Mouse (Mus musculus): Measurements from ENCODE around the gene Ift81. TPM values are rescaled to one million over a fixed set of nuclear protein-coding genes. Genes with fewer than 3 reads are reported as not detected.
"Not testable (repeated sequence)": the region's sequence is repeated elsewhere in the genome, so short reads cannot be mapped to it uniquely, and the experiment has no call there.

Ift81 gene
- polyA plus RNA-seq (2015; fragmentation: Nextera tagmentation; extraction: Ambion mirVana): 70.2 and 70.7 TPM in 2 replicates

DNA sequence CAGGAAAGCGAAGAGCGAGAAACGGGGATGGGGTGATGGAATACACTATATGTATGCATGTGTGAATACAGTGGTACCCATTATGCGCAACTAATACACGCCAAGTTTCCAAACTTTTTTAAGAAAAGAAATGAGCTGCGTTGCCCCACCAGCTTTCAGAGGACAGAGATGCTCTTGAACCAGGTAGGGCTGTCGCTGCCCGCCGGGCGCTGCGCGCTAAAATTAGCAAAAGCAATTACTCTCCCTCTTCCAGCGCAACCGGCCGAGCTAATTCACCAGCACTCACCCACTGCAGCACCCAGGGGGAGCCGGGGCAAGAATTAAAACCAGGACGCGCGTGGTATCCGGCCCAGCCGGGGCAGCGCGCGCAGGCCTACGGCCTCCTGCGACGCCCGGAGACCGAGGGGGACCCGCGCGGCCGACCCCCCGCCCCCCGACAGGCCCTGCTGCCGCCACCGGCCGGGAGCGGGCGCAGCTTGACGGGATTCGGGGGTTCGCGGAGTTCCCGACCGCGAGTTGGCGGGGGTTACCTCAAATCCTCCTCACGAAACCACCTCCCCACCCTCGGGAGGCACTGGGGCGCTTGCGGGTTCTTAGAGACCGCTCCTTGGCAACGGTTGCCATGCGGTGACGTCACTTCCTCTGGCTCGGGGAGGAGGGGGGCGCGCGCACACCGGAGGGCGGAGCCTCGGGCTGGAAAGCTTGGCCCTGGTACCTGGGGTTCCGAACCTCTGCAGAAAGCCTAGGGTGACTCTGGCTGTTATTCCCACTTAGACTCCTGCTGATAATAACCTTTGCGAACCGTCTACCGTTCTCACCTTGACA lies at the start of gene Ift81:
Ift81 (minus strand) TSS at position 611 of the 825 bp plus-strand sequence.
- Histone ChIP-seq H3K4me2 (peak within 1 kb of the TSS; percentile 67), H3K27me3 (no peaks in the 10 kb centered on the region), H3K27ac (peak within 1 kb of the TSS; percentile 91), H3K36me3 (peaks cover 9% of the 10 kb centered on the region), H3K4me1 (replicated peaks) (peaks cover 24% of the 10 kb centered on the region), H3K4me3 (peak within 1 kb of the TSS; percentile 71), H3K9ac (peak within 1 kb of the TSS; percentile 94), H3K9me3 (no peaks in the 10 kb centered on the region)
- 2% methylated on average over 67 of the region's 67 CpGs for WGBS
- ATAC-seq (ENCODE audit: low FRiP score): peak; percentile 96

DNA sequence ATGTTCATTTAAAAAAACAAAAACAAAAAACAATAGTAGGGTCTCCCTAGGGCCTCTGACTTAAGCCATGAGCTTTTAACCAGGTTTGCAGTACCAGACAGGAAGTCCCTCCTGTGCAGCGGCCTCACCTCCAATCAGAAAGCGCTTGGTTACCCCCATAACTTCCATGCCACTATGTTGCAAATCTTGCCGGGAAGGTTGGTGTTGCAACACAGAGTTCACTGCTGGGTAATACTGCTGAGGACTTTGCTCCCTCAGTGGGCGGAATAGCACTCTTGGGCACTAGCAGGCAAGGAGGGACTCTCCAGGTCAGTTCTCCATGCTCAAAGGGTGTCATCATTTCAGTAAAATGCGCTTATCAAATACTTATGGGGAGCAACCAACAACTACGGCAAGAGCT lies 48.2 kb upstream of the Ift81 start:
- Histone ChIP-seq H3K9me3 (no peaks in the 10 kb centered on the region), H3K4me3 (no peak overlapping the region), H3K27ac (no peak overlapping the region), H3K9ac (no peak overlapping the region), H3K4me2 (no peak overlapping the region), H3K36me3 (no peaks in the 10 kb centered on the region), H3K4me1 (replicated peaks) (no peaks in the 10 kb centered on the region), H3K27me3 (no peaks in the 10 kb centered on the region)
- WGBS: 98% methylated on average over 6 of the region's 6 CpGs
- ATAC-seq (ENCODE audit: low FRiP score): no peak

DNA sequence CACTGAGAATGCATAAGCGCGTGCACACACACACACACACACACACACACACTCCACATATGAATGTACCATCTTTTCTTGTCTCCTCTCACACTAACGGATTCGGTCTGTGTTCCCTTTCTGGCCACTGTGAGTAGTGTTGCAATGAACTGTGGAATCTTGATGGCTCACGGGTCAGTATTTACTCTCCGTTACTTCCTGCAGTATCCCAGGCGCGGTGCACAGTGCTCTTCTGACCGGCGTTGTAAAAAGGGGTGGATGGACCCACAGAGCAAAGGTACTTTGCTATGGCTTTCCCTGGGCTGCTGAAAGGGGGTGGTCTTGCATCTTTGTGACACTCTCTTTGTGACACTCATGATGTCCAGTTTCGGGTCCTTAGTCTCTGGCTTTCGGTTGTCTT lies 42.5 kb upstream of the Ift81 start:
- no peak overlapping the region for H3K4me3 ChIP-seq
- no peaks in the 10 kb centered on the region for H3K9me3 ChIP-seq
- ATAC-seq (ENCODE audit: low FRiP score): no peak
- 91% methylated on average over 12 of the region's 12 CpGs for WGBS
- no peak overlapping the region for H3K9ac ChIP-seq
- no peaks in the 10 kb centered on the region for H3K36me3 ChIP-seq
- no peak overlapping the region for H3K27ac ChIP-seq
- no peak overlapping the region for H3K4me2 ChIP-seq
- H3K4me1 ChIP-seq (replicated peaks): peaks cover 27% of the 10 kb centered on the region
- no peaks in the 10 kb centered on the region for H3K27me3 ChIP-seq

DNA sequence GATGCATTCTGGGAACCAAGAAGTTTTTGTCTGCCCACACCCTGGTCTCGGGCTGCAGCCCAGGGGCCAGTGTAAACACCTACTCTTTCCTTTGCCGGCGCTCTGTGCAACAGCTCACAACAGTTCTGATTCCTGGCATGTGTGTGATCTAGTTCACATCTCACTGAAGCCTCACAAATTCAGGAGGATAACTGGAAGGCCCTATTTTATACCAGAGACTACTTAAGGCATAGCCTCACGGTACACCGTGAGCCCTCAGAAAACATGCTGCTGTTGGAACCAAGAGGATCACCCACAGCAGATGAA lies 39.9 kb upstream of the Ift81 start:
- H3K4me2 ChIP-seq: 0 out of 2 replicates have a peak overlapping the region, but pooled peaks have one; percentile 6
- WGBS: 39% methylated on average over 5 of the region's 5 CpGs
- no peaks in the 10 kb centered on the region for H3K36me3 ChIP-seq
- peaks cover 27% of the 10 kb centered on the region for H3K4me1 ChIP-seq (replicated peaks)
- no peaks in the 10 kb centered on the region for H3K9me3 ChIP-seq
- peak overlapping the region; percentile 87 for H3K27ac ChIP-seq
- H3K27me3 ChIP-seq: no peaks in the 10 kb centered on the region
- peak; percentile 13; the same call in 1 of the 2 replicates for ATAC-seq (ENCODE audit: low FRiP score)
- H3K9ac ChIP-seq: peak overlapping the region; percentile 5; the same call in 1 of the 2 replicates
- no peak overlapping the region for H3K4me3 ChIP-seq

DNA sequence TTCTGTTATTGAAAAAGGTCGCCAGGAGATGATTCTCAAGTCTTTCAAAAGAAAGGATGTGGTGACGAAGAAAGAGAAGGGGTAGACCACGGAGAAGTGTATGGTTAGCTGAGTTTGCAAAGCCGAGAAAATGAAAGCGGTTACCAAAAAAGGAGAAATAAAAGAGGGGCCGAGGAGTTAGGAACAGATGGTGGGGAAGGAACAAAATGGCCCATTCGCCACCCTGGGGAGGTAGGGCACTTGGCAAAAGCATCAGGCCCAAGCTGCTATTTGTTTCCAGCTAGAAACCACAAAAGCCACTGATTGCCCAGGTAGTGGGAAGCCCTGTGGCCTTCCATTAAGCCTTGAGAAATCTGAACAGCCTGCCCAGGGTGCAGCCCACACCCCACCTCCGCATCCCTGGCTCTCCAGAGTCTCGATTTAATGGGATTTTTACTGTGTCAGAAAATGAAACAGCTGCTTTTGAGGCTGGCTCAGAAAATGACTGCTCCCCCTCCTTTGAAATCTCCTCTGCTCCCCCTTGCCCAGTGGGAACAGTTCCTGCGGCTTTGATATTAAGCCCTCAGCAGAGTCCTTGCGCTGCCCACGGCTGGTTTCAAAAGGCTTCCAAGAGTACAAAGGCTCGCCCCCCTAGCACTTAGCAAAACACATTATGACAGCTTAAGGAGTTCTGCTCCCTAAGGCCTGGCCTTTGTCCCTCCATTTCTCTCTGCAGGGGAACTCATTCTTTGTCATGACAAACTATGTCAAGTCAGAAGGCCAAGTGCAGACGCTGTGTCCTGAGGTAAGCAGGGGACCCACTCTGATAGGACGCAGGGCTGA lies 39.3 kb upstream of the Ift81 start:
- 18% methylated on average over 15 of the region's 15 CpGs for whole genome bisulfite sequencing

DNA sequence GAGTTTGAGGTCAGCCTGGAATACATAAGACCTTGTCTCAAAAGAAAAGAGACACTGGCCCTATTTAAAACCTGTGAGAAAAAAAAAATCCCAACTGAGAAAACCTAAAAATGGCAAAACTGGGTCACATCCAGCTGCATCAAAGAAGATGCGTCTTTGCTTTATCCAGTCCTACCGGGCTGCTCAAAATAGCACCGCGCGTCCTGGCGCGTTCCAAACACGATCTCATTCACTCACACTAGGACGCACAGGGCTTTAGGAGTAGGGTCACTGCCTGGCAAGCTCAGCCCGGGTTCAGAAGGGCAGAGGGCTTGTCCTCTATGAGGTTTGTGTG lies 38.8 kb upstream of the Ift81 start:
- no peaks in the 10 kb centered on the region for H3K27me3 ChIP-seq
- H3K4me1 ChIP-seq (replicated peaks): peaks cover 27% of the 10 kb centered on the region
- no peak; the same call in 1 of the 2 replicates for ATAC-seq (ENCODE audit: low FRiP score)
- H3K9me3 ChIP-seq: no peaks in the 10 kb centered on the region
- 0 out of 2 replicates have a peak overlapping the region, but pooled peaks have one; percentile 6 for H3K4me2 ChIP-seq
- 0 out of 2 replicates have a peak overlapping the region, but pooled peaks have one; percentile 43 for H3K9ac ChIP-seq
- H3K27ac ChIP-seq: peak overlapping the region; percentile 87
- WGBS: 25% methylated on average over 10 of the region's 10 CpGs
- H3K36me3 ChIP-seq: no peaks in the 10 kb centered on the region
- H3K4me3 ChIP-seq: no peak overlapping the region

More for the DNA sequence above, 39.3 kb upstream of the Ift81 start:
- H3K27ac ChIP-seq: peak overlapping the region; percentile 87
- H3K4me3 ChIP-seq: no peak overlapping the region
- no peaks in the 10 kb centered on the region for H3K36me3 ChIP-seq
- no peaks in the 10 kb centered on the region for H3K9me3 ChIP-seq
- no peaks in the 10 kb centered on the region for H3K27me3 ChIP-seq
- H3K4me2 ChIP-seq: 0 out of 2 replicates have a peak overlapping the region, but pooled peaks have one; percentile 6
- peak overlapping the region; percentile 43 for H3K9ac ChIP-seq
- ATAC-seq (ENCODE audit: low FRiP score): peak; percentile 72
- peaks cover 27% of the 10 kb centered on the region for H3K4me1 ChIP-seq (replicated peaks)

DNA sequence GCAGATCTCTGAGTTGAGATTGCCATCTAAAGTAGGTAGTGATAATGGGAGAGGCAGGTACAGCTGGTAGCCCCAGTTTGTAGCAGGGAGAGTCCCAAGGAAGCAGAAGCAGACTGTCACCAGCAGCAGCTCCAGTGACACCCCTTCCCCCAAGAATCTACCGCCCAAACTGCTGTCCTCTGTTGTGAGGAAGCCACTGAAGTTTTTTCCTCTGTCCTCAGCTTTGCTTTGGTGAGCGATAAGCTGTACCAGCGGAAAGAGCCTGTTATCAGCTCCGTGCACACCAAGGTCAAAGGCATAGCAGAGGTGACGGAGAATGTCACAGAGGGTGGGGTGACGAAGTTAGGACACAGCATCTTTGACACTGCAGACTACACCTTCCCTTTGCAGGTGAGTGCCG lies 38.2 kb upstream of the Ift81 start:
- Histone ChIP-seq H3K9ac (no peak overlapping the region), H3K36me3 (no peaks in the 10 kb centered on the region), H3K9me3 (no peaks in the 10 kb centered on the region), H3K4me3 (no peak overlapping the region), H3K4me1 (replicated peaks) (peaks cover 27% of the 10 kb centered on the region), H3K27me3 (no peaks in the 10 kb centered on the region), H3K27ac (no peak overlapping the region; the same call in 1 of the 2 replicates), H3K4me2 (no peak overlapping the region)
- WGBS: 75% methylated on average over 7 of the region's 7 CpGs
- no peak for ATAC-seq (ENCODE audit: low FRiP score)

DNA sequence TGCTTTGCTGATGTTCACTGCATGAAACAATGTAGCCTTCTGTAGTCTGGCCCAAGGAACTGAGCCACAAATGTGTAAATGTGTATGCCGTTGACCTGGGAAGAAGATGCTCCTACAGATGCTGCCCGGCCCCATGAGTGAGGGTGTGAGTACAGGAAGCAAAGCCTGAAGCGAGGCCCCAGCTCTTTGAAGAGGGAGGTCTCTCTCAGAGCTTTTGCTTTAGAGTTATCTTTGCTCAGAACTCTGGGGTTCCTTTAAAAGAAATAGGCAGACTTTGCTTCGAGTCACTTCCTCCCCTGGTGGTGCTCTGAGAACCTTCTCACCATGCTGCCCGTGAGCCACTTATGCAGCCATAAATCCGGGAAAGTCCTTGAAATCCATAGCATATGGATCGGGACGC lies 35.8 kb upstream of the Ift81 start:
- no peak overlapping the region for H3K4me3 ChIP-seq
- H3K4me1 ChIP-seq (replicated peaks): peaks cover 31% of the 10 kb centered on the region
- H3K27me3 ChIP-seq: no peaks in the 10 kb centered on the region
- no peak for ATAC-seq (ENCODE audit: low FRiP score)
- WGBS: 92% methylated on average over 8 of the region's 8 CpGs
- H3K4me2 ChIP-seq: no peak overlapping the region
- no peaks in the 10 kb centered on the region for H3K9me3 ChIP-seq
- H3K36me3 ChIP-seq: no peaks in the 10 kb centered on the region
- H3K27ac ChIP-seq: no peak overlapping the region
- H3K9ac ChIP-seq: no peak overlapping the region

DNA sequence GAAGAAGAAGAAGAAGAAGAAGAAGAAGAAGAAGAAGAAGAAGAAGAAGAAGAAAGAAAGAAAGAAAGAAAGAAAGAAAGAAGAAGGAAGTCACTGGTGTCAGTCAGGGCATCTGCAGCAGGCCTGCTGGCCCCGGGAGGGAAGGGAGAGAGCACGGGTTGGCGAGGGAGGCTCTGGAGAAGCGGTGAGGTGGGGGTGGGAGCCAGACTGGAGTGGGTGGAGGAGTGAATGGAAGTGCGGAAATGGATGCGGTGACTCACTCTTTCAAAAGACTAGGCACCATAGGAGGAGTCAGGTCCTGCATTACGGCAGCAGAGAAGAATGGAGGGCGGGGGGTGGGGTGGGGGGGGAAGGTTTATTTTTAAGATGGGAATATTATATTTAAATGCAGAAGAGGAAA lies 34.9 kb upstream of the Ift81 start:
- no peak for ATAC-seq (ENCODE audit: low FRiP score)
- Histone ChIP-seq H3K4me1 (replicated peaks) (peaks cover 25% of the 10 kb centered on the region), H3K27me3 (no peaks in the 10 kb centered on the region), H3K4me2 (no peak overlapping the region), H3K4me3 (no peak overlapping the region), H3K36me3 (no peaks in the 10 kb centered on the region), H3K9me3 (no peaks in the 10 kb centered on the region), H3K9ac (no peak overlapping the region), H3K27ac (no peak overlapping the region)
- 83% methylated on average over 8 of the region's 8 CpGs for WGBS

DNA sequence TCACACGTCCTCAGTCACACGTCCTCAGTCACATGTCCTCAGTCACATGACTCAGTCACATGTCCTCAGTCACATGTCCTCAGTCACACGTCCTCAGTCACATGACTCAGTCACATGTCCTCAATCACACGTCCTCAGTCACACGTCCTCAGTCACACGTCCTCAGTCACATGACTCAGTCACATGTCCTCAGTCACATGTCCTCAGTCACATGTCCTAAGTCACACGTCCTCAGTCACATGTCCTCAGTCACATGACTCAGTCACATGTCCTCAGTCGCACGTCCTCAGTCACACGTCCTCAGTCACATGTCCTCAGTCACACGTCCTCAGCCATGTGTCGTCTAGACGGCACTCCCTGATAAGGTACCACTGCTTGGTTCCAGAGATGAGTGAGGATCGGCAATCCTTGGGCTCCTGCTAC lies 33.6 kb upstream of the Ift81 start:
- not testable (repeated sequence) for H3K27me3 ChIP-seq; ATAC-seq (ENCODE audit: low FRiP score); H3K4me2 ChIP-seq; H3K9me3 ChIP-seq; H3K4me3 ChIP-seq; H3K9ac ChIP-seq; H3K36me3 ChIP-seq; H3K27ac ChIP-seq
- H3K4me1 ChIP-seq (replicated peaks): peaks cover 22% of the 10 kb centered on the region
- 94% methylated on average over 14 of the region's 14 CpGs for WGBS

DNA sequence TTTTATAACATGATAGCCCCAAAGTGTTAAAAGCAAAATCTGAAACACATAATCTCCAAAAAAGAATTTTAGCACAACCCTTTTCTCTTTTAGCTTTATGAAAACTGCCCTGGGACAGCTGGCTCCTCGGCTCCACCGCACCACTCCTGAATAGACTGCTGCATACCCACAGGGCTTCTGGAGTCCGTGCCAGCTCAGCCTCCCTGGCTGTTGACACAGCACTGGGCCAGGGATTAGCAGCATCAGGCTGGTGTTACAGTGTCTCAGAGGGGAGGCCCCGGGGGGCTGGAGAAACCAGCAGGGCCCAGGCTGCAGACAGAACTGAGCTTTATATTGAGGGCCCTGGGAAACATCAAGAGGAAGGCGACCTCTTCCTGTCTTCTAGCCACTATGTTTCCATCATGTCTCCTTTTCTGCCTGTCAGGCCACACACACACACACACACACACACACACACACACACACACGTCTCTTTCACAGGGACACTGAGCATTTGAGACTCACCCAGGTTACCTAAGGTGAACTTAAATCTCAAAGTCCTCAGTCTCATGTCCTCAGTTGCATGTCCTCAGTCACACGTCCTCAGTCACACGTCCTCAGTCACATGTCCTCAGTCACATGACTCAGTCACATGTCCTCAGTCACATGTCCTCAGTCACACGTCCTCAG lies 33.1 kb upstream of the Ift81 start:
- H3K4me1 ChIP-seq (replicated peaks): peaks cover 16% of the 10 kb centered on the region
- H3K27me3 ChIP-seq: no peaks in the 10 kb centered on the region
- ATAC-seq (ENCODE audit: low FRiP score): no peak
- no peaks in the 10 kb centered on the region for H3K9me3 ChIP-seq
- H3K27ac ChIP-seq: no peak overlapping the region
- H3K4me3 ChIP-seq: no peak overlapping the region
- H3K4me2 ChIP-seq: no peak overlapping the region
- H3K9ac ChIP-seq: no peak overlapping the region
- 67% methylated on average over 9 of the region's 9 CpGs for WGBS
- H3K36me3 ChIP-seq: no peaks in the 10 kb centered on the region

DNA sequence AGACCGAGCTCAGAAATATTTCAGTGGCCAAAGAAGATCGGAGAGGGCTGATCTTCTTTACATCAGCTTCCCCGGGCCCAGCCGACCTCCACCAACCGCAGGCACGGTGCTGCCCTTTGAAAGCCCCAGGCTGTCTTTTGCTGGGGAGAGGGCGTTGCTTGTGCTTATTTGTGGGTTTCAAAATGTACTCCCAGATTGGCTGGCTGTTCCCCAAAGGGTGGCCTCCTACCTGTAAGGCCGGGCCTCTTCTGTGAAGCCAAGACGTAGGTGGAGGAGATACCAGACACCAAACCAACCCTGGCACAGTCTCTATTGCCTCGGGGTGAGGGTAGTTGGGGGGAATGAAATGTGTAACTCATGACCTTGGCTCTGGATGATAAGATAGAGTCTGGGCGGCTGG lies 31.7 kb upstream of the Ift81 start:
- H3K27me3 ChIP-seq: no peaks in the 10 kb centered on the region
- H3K27ac ChIP-seq: no peak overlapping the region
- peaks cover 15% of the 10 kb centered on the region; the same call in 1 of the 2 replicates for H3K4me1 ChIP-seq (replicated peaks)
- no peaks in the 10 kb centered on the region for H3K36me3 ChIP-seq
- ATAC-seq (ENCODE audit: low FRiP score): no peak
- no peak overlapping the region for H3K9ac ChIP-seq
- WGBS: 93% methylated on average over 11 of the region's 11 CpGs
- no peak overlapping the region for H3K4me2 ChIP-seq
- H3K9me3 ChIP-seq: no peaks in the 10 kb centered on the region
- H3K4me3 ChIP-seq: no peak overlapping the region
